Mouse (Mus musculus): ENCODE measurements around the gene Letmd1. TPM values are rescaled to one million over a fixed set of nuclear protein-coding genes. Genes with fewer than 3 reads are reported as not detected.

Gene Letmd1
- total and polyA plus RNA-seq, 2 experiments from 2014 or later: 52.5 to 87.8 TPM

GRCm38 (mm10) chr15:100452486-100452885 lies 16.3 kb upstream of the Letmd1 start:
- H3K27me3 ChIP-seq (ENCODE audit: insufficient read depth, low read length): no peaks in the 10 kb centered on the region
- no peak overlapping the region for H3K4me2 ChIP-seq (ENCODE audit: low read depth)
- ATAC-seq: no peak
- 82% methylated on average over 11 of the region's 11 CpGs for WGBS
- H3K4me3 ChIP-seq (ENCODE audit: low read depth, low read length): no peak overlapping the region
- DNase-seq: no peak
- TF ChIP-seq CTCF (IDR thresholded peaks at IDR 0.05; ENCODE audit: low read depth): no peak
- no peaks in the 10 kb centered on the region for H3K36me3 ChIP-seq (ENCODE audit: insufficient read depth)
- H3K27ac ChIP-seq (ENCODE audit: low read depth, low read length): no peak overlapping the region
- H3K9me3 ChIP-seq (ENCODE audit: low read length): no peaks in the 10 kb centered on the region
- H3K4me1 ChIP-seq (ENCODE audit: insufficient read depth): no peaks in the 10 kb centered on the region
- no peak overlapping the region for H3K9ac ChIP-seq

GRCm38 (mm10) chr15:100456356-100456991 lies 12.3 kb upstream of the Letmd1 start:
- no peak for ATAC-seq
- TF ChIP-seq CTCF (IDR thresholded peaks at IDR 0.05; ENCODE audit: low read depth): no peak
- no peak overlapping the region for H3K27ac ChIP-seq (ENCODE audit: low read depth, low read length)

GRCm38 (mm10) chr15:100457340-100457739 lies 11.5 kb upstream of the Letmd1 start:
- H3K36me3 ChIP-seq (ENCODE audit: insufficient read depth): no peaks in the 10 kb centered on the region
- TF ChIP-seq CTCF (IDR thresholded peaks at IDR 0.05; ENCODE audit: low read depth): peak; percentile 95
- H3K4me1 ChIP-seq (ENCODE audit: insufficient read depth): no peaks in the 10 kb centered on the region
- WGBS: 10% methylated on average over 17 of the region's 17 CpGs
- no peaks in the 10 kb centered on the region for H3K27me3 ChIP-seq (ENCODE audit: insufficient read depth, low read length)
- DNase-seq (peak; percentile 89), ATAC-seq (peak; percentile 92)
- no peak overlapping the region for H3K27ac ChIP-seq (ENCODE audit: low read depth, low read length)
- no peaks in the 10 kb centered on the region for H3K9me3 ChIP-seq (ENCODE audit: low read length)
- no peak overlapping the region for H3K4me2 ChIP-seq (ENCODE audit: low read depth)
- no peak overlapping the region for H3K9ac ChIP-seq
- no peak overlapping the region for H3K4me3 ChIP-seq (ENCODE audit: low read depth, low read length)

More at GRCm38 (mm10) chr15:100456356-100456991, 12.3 kb upstream of the Letmd1 start:
- H3K4me3 ChIP-seq (ENCODE audit: low read depth, low read length): no peak overlapping the region
- H3K4me2 ChIP-seq (ENCODE audit: low read depth): no peak overlapping the region
- no peaks in the 10 kb centered on the region for H3K4me1 ChIP-seq (ENCODE audit: insufficient read depth)
- no peaks in the 10 kb centered on the region for H3K9me3 ChIP-seq (ENCODE audit: low read length)
- WGBS: 61% methylated on average over 7 of the region's 7 CpGs
- H3K36me3 ChIP-seq (ENCODE audit: insufficient read depth): no peaks in the 10 kb centered on the region
- H3K9ac ChIP-seq: no peak overlapping the region
- no peak for DNase-seq
- H3K27me3 ChIP-seq (ENCODE audit: insufficient read depth, low read length): no peaks in the 10 kb centered on the region

- Histone ChIP-seq H3K4me1 (ENCODE audit: insufficient read depth) (no peaks in the 10 kb centered on the region), H3K27me3 (ENCODE audit: insufficient read depth, low read length) (no peaks in the 10 kb centered on the region), H3K4me2 (ENCODE audit: low read depth) (no peak overlapping the region), H3K4me3 (ENCODE audit: low read depth, low read length) (no peak overlapping the region), H3K9me3 (ENCODE audit: low read length) (no peaks in the 10 kb centered on the region), H3K9ac (no peak overlapping the region), H3K27ac (ENCODE audit: low read depth, low read length) (no peak overlapping the region), H3K36me3 (ENCODE audit: insufficient read depth) (no peaks in the 10 kb centered on the region)
- peak; percentile 69 for TF ChIP-seq CTCF (IDR thresholded peaks at IDR 0.05; ENCODE audit: low read depth)
- WGBS: 38% methylated on average over 10 of the region's 10 CpGs
- ATAC-seq (no peak), DNase-seq (peak; percentile 74)
Measured at GRCm38 (mm10) chr15:100458055-100458454, 10.8 kb upstream of the Letmd1 start.

GRCm38 (mm10) chr15:100460942-100461341 lies 7.9 kb upstream of the Letmd1 start:
- Histone ChIP-seq H3K4me2 (ENCODE audit: low read depth) (no peak overlapping the region), H3K4me1 (ENCODE audit: insufficient read depth) (no peaks in the 10 kb centered on the region), H3K4me3 (ENCODE audit: low read depth, low read length) (no peak overlapping the region), H3K9me3 (ENCODE audit: low read length) (no peaks in the 10 kb centered on the region), H3K36me3 (ENCODE audit: insufficient read depth) (no peaks in the 10 kb centered on the region), H3K9ac (no peak overlapping the region), H3K27ac (ENCODE audit: low read depth, low read length) (no peak overlapping the region), H3K27me3 (ENCODE audit: insufficient read depth, low read length) (no peaks in the 10 kb centered on the region)
- 14% methylated on average over 12 of the region's 12 CpGs for WGBS
- ATAC-seq (no peak), DNase-seq (no peak)
- TF ChIP-seq CTCF (IDR thresholded peaks at IDR 0.05; ENCODE audit: low read depth): no peak

- Histone ChIP-seq H3K9me3 (ENCODE audit: low read length) (no peaks in the 10 kb centered on the region), H3K27ac (ENCODE audit: low read depth, low read length) (no peak overlapping the region), H3K9ac (no peak overlapping the region), H3K4me2 (ENCODE audit: low read depth) (no peak overlapping the region), H3K36me3 (ENCODE audit: insufficient read depth) (no peaks in the 10 kb centered on the region), H3K4me3 (ENCODE audit: low read depth, low read length) (no peak overlapping the region), H3K4me1 (ENCODE audit: insufficient read depth) (no peaks in the 10 kb centered on the region), H3K27me3 (ENCODE audit: insufficient read depth, low read length) (no peaks in the 10 kb centered on the region)
- DNase-seq (no peak), ATAC-seq (no peak)
- 67% methylated on average over 9 of the region's 9 CpGs for WGBS
- no peak for TF ChIP-seq CTCF (IDR thresholded peaks at IDR 0.05; ENCODE audit: low read depth)
Measured at GRCm38 (mm10) chr15:100461646-100462045, 7.2 kb upstream of the Letmd1 start.

- Histone ChIP-seq H3K4me3 (ENCODE audit: low read depth, low read length) (no peak overlapping the region), H3K27ac (ENCODE audit: low read depth, low read length) (no peak overlapping the region), H3K36me3 (ENCODE audit: insufficient read depth) (no peaks in the 10 kb centered on the region), H3K4me1 (ENCODE audit: insufficient read depth) (no peaks in the 10 kb centered on the region), H3K27me3 (ENCODE audit: insufficient read depth, low read length) (no peaks in the 10 kb centered on the region), H3K9ac (no peak overlapping the region), H3K4me2 (ENCODE audit: low read depth) (no peak overlapping the region), H3K9me3 (ENCODE audit: low read length) (no peaks in the 10 kb centered on the region)
- no peak for TF ChIP-seq CTCF (IDR thresholded peaks at IDR 0.05; ENCODE audit: low read depth)
- ATAC-seq (no peak), DNase-seq (no peak)
- 56% methylated on average over 5 of the region's 5 CpGs for WGBS
Measured at GRCm38 (mm10) chr15:100462086-100462485, 6.7 kb upstream of the Letmd1 start.
